Mouse (Mus musculus) frontal cortex, postnatal 36 days (tissue): Measurements from ENCODE around the gene Rag1.
A peak's percentile ranks its signal among the peaks of the same experiment; 100 is the strongest.

Experiments
- DNase-seq, 2 experiments: peaks; one replicate each; pipeline ENCODE4 v3.0.0; 2022; ENCODE audit warnings: low spot score in 2 of 2

Gene Rag1

DNA sequence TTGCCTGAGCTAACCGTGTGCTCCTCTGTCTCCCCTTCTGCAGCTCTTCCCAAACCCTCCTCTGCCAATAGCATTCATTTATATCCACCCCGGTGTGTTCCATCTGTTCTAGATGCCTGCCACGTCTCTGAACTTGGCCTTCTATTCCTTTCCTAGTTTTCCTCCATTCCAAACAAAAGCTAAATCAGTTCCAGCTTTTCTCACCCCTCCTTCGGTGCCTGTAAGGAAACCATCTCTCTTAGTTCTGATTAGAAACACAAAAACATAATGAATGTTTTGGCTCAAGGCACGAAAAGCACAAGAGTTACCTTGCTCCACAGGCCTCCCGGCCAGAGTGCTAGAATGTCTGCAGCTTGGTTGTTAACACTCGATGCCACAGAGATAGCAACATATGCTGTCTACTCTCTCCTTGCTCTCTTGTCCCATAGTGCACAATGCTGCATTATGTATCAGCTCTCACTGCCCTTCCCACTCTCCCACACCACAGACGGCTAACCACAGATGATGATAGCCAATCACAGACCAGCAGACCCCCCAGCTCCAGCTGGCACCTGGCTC, at the start of gene Rag1, which contains the start of gene B230118H07Rik:
TSS of gene Rag1 (minus strand) at position 388 of the 558 bp plus-strand sequence.
TSS of gene B230118H07Rik (minus strand) at position 419 of the 558 bp plus-strand sequence.
- DNase-seq = no peak

DNA sequence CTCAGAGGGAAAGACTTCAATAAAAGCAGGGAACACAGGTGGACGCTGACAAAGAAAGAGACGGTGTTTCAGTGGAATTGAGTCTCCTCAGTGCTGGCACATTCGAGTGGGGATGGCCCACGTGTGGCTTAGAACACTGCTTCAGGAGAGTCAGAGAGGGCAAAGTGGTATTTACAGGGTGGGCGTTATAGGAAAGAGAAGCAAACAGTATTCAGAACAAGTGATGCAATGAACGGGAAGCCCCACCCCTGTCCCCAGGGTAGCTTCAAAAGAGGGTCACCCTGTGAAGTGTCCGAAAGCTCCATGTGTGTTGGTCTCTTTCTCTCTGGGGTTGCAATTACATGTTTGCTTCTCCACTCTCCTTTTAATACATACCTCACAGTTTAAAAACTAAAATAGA, 46.3 kb upstream of the Rag1 start:
- no peak for DNase-seq

DNA sequence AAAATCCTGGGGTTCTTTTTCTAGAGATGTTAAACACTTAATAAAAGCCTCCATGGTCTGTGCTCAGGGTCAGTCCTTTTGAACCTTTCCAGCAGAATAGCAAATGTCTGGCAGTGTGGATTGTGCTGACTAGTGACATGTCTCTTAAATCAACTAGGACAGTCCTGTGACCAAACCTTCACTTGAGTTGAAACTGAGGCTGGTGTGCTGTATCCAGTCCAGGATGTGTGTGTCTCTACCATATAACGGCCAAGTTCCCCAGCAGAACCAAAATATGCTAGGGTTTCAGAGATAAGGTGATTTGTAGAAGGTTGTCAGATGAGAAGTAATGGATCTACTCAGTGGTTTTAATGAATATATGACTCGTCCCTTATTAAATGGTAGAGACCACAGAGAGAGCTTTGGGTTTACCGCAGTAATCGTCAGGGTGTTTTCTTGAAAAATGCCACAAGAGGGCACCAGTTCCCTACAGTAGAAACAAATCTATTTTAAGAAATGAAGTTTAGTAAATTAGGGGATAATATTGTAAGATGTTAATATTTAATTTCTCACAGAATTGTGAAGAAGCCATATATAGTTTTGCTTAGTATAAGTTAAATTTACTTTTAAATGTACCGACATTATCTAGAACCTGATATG, 44.4 kb upstream of the Rag1 start:
- DNase-seq = peak in 1 of 2 experiments; percentile 44

DNA sequence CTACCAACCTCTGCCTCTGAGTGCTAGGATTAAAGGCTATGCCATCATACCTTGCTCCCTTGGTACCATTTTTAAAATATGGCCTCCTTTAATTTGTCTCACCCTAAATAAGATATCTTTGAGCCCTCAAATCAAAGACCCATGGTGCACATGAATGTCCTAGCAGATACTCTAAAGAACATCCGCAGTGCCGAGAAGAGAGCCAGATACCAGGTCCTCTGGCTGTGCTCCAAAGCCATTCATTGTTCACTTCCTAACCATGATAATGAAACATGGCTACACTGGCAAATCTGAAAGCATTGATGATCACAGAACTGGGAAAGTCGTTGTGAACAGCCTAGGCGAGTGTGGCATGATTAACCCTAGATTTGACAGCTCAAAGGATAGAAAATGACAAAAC, 43.7 kb upstream of the Rag1 start:
- no peak for DNase-seq

DNA sequence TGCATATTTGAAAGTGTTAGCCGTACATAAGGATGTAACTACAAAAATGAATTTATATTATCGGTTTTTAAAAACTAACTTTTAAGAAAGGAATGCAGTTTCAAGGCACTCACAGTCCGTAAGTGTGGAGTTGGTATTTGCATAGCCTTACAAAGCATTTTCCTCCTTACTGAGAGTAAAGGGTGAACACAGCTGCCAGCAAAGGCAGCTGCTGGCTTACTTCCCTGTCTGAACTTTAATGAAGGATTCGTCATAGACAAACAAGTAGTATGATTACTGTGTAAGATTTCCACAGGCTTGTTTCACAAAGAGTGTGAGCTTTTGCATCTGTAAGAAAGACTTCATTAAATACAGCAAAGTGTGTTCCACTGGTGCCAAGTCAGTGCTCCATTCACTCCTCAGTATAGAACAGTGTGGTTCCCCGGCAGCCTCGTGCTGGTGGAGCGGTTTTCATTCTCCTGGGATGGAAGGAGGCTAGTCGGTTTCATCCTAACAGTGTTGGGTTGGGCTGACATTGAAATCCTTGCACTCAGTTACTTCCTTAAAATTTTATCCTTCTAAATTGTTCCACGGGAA, 41.0 kb upstream of the Rag1 start:
- DNase-seq = no peak

DNA sequence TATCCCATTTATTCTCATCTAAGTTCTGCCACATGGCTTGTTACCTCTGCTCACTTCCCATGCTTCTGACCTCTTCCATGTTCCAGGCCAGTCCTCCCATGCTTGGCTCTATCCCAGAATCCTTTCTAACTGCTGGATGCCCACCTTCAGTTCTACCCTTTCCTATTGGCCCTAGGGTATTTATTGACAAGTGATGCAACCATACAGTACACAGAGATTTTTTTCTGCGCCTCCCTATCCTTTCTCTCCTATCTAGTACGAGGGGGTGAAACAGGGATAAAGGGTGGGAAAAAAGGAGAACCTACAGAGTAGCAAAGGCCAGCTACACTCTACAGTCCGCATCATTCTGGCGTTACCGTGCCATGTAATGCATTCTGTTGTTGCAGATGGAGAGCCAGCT, 38.7 kb upstream of the Rag1 start:
- DNase-seq = no peak

DNA sequence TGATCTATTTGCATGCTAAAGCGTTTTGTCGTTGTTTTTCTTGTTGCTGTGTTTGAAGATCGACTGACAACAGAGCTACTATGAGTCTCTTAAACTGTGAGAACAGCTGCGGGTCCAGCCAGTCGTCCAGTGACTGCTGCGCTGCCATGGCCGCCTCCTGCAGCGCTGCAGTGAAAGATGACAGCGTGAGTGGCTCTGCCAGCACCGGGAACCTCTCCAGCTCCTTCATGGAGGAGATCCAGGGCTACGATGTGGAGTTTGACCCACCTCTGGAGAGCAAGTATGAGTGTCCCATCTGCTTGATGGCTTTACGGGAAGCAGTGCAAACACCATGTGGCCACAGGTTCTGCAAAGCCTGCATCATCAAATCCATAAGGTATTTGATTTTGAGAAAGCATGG, 35.1 kb upstream of the Rag1 start:
- no peak for DNase-seq

DNA sequence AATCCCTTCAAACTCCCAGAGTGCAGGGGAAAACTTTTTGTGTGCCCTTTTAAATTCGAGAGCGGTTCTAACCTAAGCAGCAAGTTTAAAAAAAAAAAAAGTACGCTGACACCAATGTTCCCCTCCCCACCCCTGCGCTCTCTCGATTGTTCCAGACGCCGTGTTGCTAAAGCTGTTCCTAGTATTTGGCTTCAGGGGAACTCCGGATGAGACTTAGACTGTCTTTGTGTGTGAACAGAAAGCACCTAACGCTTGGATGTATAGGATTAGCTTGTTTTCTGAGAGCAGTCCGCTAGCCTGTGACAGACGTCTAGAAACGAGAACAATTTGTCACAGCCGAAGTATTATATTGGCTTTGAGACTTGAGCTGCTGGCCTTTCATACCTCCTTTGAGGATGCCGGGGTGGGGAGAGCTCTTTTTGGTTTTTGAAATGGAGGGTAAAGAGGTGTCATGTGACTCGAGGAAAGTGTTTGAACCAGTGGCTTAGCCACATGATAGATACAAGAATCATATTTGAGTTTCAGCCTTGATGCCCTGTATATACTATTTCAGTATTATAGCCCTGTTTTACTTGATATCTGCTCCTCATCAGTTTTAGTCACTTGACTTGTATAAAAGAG, 30.0 kb upstream of the Rag1 start:
- DNase-seq = no peak

DNA sequence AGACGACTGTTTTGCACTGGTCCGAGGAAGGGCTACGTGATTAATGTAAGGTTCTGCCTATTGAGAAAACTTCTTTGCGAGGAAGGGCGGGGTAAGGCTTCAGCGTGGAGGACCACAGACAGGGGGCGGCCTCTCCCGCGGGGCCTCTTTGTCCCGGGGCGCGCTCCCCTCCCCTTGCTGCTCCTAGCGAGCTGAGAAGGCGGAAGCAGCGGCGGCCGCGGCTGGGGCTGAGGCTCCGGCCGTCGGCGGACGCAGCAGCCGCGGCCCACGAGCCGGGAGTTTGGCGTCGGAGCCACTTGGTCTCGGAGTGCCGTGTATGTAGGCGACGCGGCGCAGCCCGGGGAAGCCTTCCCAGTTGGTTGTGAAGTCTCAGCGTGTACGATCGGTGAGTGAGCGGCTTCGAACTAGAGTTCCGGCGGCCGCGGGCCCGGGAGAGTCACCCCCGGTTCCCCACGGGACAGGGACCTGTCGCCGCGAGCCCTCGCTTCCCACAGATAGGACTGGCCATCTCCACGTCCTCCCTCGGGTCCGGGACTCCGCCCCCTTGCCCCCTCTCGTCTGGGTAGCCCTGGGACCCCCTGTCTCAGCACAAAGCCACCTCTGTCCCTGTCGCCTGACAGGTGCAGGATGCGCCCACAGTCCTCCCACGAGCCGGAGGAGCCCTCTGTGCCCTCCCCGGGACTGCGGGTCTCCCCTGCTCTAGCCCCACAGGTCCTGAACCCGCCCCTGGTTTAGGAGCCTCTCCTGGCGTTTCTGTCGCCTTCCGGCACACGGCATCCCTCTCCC, 29.1 kb upstream of the Rag1 start, which contains the start of gene Traf6:
TSS of gene Traf6 (plus strand) at position 194 of the 786 bp plus-strand sequence.
- DNase-seq = peak; percentile 78

DNA sequence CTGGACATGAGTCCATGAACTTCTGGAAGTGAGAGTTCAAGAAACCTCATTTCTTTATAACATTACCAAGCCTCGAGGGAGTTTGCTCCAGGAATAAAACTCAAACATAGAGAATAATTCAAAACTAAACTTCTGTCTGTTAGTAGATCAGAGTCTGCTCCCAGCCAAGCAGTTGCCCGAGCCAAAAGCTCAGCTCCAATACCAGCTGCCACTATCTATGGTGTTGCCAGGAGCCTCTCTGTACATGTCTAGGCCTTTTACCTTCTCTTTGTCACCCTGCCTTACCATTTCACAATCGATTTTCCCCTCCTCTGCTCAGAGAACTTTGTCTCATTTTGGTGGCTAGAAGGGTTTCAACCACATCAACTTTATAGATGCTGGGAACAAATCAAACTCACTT, 24.2 kb upstream of the Rag1 start:
- no peak for DNase-seq

DNA sequence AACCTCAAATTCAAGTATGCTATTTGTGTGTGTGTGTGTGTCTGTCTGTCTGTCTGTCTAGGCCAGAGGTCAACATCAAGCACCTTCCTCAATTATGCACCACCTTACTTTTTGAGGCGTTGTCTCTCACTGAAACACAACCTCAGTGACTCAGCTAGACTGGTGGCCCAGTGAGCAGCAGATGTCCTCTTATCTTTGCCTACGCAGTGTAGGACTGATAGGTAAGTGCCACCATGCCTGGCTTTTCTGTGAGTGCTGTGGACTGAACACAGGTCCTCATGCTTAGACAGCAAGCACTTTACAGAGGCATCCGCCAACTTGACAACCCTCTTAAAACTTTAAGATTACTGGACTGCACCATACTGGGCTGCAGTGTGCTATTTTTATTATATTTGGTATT, 19.4 kb upstream of the Rag1 start:
- no peak for DNase-seq

DNA sequence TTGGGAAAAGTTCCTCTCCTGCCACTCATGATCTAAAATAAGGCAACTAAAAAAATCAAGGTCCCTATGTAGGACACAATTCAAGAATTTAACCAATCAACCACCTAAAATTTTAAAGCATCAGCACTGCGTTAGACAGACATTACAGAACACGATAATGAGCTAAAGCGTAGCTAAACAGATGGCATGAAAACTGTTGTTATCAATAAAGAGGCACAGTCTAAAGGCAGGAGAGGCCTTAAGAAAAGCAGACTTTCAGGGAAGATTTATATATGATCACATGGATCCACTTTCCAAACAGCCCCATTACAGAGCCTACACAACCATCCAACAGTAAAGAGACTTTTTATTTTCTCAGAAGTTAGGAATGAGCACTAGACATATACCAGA, 16.4 kb upstream of the Rag1 start:
- no peak for DNase-seq

DNA sequence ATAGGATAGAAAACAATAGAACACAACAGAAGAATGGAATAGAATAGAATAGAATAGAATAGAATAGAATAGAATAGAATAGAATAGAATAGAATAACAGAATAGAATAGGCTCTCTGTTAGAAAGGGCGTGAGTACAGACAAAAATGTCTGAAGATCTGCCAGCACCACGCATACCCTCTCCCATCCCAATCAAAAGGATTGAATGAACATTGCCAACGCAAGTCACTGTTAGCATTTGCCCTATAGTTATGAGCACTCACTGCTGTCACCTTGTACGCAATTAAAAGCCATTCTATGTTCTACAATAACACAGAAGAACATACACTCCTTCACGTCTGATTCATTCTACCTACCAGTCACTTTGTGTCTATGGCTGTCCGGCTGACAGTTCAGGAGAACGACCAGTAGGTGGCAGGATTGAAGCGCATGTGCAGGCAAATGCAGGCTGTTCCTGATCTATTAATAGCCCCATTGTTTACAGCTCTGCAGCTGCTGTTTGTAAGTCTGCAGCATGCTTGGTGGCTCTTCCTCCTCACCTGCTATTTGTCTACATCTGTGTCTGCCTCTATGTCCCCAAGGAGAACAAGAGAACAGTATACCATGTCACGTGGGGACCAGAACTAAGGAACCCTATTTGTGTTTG, 15.9 kb upstream of the Rag1 start:
- peak; percentile 67 to 80 for DNase-seq

DNA sequence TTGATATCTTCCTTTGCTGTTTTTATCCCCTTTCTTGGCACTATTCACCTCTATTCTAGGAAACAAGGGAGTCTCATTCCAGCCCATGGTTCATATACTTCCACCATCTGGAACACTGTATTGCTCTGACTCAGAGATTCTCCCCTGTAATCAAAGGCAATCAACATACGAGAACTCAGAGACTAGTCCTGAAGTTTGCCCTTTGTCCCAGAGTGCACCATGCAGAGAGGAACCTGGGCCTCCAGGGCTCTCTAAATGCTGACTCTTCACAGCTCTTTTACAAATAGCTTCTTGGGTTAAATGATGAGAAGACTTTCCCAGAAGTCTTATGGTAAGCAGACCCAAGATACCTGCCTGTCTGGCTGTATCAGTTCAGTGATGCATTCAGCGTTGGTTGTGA, 11.2 kb upstream of the Rag1 start:
- DNase-seq = no peak

DNA sequence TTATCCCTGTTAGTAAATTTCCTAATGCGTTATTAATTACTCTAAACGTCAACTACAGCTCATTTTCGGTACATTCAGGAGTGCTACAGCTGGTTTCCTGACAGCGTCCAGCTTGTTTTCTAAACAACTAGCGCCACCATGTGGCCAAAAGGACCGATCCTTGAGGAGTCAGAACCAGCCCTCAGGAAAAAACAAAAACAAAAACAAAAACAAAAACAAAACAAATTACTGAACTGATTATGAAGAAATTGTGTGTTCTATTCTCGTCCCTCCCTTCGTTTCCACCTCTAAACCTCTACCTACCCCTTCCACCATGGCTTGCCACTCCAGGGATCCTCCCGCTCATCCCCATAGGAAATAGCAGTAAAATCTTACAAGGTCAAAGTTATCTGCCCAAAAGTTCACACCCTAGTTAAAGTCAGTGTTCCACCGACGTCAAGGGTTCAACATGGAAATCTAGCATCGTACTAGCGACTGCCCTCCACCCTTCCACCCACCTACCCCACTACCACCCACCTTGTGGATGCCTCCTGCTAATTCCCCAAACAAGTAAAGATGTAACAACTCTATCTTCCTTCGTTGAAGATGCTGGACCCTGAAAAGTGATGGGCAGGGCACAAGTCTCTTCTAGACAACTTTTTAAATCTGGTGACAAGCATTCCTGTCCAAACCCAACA, 3.8 kb upstream of the Rag1 start:
- peak; percentile 67 to 82 for DNase-seq

DNA sequence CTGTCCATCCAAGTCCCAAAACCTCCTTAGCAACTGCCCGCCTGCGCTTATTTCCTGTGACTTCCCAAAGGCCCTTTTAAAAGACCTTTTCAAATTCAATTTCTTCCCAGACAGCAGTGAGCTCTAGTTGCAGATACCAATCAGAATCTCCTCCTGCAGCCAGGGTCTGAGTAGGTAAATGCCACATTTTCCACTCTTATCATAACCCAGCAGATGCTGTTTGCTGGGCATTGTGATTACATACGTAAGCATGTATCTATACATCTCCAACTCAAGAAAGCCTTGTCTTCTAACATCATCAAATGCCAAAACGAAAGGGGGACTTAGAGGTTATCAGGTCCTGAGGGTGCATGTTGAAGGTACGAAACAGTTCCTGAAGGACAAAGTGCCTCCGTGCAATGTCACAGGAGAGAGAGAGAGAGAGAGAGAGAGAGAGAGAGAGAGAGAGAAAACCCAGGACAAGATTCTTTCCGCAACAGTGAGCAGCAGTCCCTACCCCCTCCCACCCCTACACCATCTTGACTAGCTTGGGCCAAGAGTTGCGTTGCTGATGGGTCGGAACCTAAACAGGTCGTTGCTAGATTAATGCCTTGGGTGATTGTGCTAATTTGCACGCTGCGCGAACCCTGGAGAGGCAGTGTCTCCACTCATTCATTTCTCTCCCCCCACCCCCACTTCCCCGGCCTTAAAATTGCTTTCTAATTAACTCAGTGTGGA, 3.1 kb upstream of the Rag1 start:
- peak in 1 of 2 experiments; percentile 20 for DNase-seq

DNA sequence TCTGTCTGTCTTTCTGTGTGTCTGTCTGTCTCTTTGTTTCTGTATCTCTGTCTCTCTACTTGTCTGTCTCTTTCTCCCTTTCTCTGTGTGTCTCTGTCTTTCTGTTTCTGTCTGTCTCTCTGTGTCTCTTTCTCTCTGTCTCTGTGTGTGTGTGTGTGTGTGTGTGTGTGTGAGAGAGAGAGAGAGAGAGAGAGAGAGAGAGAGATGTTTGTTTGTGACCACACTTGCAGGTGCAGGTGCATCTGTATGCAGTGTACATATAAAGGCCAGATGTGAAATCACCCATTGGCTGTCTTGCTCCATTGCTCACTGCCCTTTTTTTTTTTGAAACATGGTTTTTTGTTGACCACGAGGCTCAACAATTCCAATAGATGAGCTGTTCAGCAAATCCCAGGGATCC, 1.1 kb upstream of the Rag1 start:
- DNase-seq = no peak

DNA sequence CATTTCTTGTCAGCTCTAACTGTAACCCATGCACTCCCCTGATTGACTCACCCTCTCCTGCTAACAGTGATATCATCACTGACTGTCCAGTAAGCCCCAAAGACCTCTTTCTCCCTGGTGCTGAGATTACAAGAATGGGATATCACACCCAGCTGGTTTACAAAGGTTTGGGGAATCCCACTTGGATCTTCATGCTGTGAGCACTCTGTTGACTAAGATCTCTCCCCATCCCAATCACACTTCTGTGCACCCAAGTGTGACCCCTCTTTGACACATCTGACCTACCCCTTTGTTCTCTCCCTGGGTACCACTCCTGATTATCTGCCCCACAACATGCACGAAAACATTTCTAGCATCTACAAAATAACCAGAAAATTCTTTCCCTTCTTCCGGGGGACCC, 940 bp downstream of the Rag1 start:
- DNase-seq = no peak

DNA sequence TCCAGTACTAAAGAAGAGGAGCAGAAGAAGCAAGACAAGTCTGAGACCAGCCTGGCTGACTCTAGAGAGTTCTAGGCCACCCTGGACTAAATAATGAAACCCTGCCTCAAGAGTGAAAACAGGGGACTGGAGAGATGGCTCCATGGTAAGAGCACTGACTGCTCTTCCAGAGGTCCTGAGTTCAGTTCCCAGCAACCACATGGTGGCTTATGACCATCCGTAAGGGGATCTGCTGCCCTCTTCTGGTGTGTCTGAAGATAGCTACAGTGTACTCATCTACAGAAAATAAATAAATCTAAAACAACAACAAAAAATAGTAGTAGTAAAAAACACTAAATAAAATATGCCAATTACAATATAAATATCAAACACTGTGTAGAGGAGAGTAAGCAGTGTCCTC, 3.5 kb downstream of the Rag1 start:
- DNase-seq = no peak

DNA sequence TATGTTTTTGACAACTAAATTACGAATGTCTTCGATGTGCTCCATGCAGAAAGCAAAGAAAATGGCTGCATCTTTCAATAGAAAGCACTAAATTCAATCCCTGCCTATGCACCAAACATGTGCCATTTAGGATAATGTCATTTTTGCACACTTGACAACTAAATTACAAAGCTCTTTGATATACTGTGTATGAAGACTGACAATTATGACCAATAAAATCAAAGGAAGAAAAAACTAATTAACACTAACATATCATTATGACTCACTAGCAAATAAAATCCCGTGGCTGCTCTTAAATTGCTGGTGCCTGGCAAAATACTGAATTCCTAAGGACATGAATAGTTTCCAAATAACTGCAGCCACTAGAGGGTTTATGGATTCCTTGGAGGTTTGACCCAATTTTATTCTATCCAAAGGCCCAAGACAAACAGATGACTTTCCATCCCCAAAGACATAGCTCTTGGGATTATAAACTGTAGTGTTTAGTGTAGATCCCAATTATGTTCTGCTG, 9.4 kb downstream of the Rag1 start:
- DNase-seq = no peak
